Mouse (Mus musculus) liver, postnatal 0 days (tissue): ENCODE results near the gene Xylt1.

Source experiments
- CTCF ChIP-seq: sonication (generic); IDR thresholded peaks from 2 replicates; pipeline ENCODE4 v1.5.1; 2016; ENCODE audit warnings: antibody characterized with exemption, low read depth
- EP300 ChIP-seq: IDR thresholded peaks from 2 replicates; pipeline ENCODE4 v1.6.1; 2016; ENCODE audit warnings: antibody characterized with exemption, low read depth, mild to moderate bottlenecking

- TF ChIP-seq CTCF (no peak), EP300 (no peak)
Observed at GRCm38 (mm10) chr7:117419041-117419440, 38.3 kb downstream of the Xylt1 start.
